Mouse (Mus musculus) MEL-GATA-1-ER (cell line): Measurements from ENCODE around the gene Ets1.

Source experiments
- DNase-seq: peaks from one replicate; pipeline ENCODE4 v3.0.0-alpha.2; 2012; ENCODE audit warnings: low read depth; ENCODE audit errors: extremely low read depth

Ets1 gene

DNA sequence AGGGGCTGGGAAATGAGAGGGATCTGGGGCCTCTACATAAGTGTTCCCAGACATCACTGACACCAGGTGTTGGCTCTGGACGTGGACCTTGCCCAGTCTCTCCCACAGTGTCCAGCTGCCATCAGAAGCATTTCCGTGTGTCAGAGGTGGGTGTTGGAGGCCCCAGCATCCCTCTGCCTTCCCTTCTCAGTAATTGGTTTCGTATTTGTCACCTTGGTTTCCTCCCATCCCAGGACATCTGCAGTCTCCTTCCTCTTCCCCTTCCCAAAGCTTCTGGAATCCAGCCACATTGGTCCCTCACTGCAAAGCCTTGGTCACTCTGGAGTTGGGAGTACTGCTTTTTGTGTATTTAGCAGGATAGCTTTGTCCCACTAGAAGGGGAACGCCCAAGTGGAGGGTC lies 75.7 kb downstream of the Ets1 start:
- no peak for DNase-seq

GRCm38 (mm10) chr9:32712383-32712910 lies 76.4 kb downstream of the Ets1 start:
- no peak for DNase-seq

DNA sequence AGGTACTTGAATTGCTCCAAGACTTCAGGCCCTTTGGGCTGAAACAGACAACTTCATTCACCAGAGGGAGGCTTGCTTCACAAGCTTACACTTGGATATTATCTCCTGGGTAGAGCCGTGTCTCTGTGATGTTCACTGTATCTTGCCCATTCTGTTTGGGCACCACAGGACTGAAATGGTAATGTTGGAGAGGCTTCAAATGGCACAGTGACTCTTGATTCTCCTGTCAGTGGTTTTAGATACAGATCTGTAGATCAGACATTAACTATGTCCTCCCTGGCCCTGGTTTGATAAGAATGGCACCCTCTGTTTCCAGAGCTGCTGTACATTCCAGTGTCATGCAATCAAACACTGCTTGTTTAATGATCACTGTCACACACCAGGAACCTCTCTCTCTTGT lies 77.1 kb downstream of the Ets1 start:
- DNase-seq, result no peak

GRCm38 (mm10) chr9:32713790-32714189 lies 77.8 kb downstream of the Ets1 start:
- DNase-seq, result no peak

GRCm38 (mm10) chr9:32714487-32714886 lies 78.5 kb downstream of the Ets1 start:
- no peak for DNase-seq

DNA sequence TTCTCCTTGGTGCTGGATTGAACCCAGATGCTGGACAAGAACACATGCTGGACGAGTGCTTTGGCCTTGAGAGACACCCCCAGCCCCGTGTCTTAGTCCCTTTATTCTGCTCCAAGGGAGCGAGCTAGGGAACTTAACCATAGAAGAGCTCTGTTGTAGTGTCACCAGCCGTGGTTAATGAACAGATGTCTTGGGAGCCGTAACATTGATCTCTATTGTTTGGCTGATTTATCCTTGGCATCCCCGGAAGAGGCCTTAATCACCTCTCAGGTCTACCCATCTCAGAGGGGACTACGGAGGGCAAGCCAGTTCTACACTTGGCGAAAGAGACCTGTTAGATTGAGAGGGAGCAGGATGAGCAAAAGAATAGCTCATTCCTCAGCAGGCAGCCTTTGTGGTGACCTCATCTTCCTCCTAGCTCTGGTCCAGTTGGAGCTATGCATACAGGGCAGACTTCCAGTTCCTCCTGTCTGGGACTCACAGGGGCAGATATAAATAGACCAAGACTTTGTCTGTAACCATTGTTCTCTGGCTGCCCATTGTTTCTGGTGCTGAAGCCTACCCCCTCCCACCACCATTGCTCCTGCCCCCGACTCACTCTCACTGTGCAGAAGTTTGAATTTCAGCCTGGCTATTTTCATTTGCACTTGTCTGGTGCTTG lies 79.9 kb downstream of the Ets1 start:
- no peak for DNase-seq

- DNase-seq, result no peak
Observed at GRCm38 (mm10) chr9:32717268-32717920, 81.4 kb downstream of the Ets1 start.

GRCm38 (mm10) chr9:32717931-32718820 lies 82.2 kb downstream of the Ets1 start:
- DNase-seq, result no peak

DNA sequence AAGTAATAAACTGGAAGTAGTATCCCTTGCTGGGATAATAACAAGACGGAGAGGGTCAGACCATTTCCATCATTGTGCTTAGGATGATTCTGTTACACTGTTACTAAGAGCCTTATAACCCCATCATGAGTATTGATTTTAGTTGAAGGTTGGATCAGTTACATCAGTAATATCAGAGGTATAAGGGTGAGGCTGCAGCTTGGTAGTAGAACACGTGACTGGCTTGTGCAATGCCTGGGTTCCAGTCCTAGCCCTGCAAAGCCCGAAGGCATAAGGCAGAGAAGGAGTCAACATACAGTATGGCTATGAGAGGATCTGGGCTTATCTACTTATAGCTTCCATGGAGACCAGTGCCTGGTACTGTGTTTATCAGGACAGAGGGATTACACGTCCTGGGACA lies 82.8 kb downstream of the Ets1 start:
- DNase-seq, result no peak

GRCm38 (mm10) chr9:32719941-32720263 lies 83.9 kb downstream of the Ets1 start:
- no peak for DNase-seq

DNA sequence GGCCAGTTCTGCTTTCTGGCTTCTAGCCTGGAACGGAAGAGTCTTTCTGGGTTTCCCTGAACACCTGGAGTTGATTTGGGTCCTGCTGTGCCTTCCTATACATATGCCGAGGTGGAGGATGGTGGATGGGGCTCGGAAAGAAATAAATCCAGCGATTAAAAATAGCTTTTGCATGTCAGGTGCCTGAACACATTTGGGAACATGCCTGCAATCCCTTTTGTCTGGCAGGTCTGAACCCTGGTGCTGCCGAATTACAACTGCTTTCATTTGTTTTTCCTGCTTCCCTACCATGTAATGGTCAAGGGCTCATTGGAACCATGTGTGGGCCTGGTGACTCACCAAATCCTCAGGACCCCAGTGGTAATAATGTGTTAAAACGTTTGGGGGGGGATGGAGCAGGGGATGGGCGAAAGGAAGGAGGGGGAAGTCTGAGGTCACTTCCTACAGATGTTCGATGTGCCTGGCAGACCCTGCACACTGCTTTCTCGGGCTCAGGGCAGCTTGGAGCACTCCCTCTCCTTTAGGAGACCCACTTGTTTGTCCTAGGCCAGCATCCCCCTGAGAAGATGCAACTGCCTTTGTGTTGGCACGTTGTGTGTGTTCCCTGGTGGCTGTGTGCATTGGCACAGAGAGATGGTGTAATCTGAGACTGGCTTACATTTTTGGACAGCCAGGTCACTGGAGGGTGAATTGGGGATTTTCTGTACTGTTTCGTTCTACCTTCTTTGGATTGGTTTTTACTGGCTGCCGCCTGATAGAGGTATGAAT lies 84.4 kb downstream of the Ets1 start:
- DNase-seq, result no peak

DNA sequence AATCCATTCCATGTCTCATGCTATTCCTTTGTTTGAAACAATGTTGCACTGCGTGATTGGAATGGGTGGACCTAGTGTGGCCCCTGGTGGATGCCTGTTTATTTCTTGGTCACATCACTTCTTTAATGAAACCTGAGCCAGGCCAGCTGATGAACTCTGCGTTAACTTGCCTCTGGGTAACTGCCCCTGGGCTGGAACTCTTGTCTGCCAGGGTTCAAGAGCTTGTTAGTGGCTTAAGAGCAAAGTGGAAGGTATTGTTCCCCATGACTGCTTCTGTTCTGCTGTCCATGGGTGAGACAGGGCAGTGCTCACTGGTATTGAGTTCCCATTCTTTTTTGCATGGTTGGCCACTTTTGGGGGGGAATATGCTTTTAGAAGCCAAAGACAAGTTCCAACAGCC lies 85.1 kb downstream of the Ets1 start:
- no peak for DNase-seq

GRCm38 (mm10) chr9:32722205-32722604 lies 86.2 kb downstream of the Ets1 start:
- DNase-seq, result no peak

GRCm38 (mm10) chr9:32722969-32723368 lies 86.9 kb downstream of the Ets1 start:
- DNase-seq, result no peak

GRCm38 (mm10) chr9:32724131-32724825 lies 88.3 kb downstream of the Ets1 start:
- DNase-seq, result no peak

GRCm38 (mm10) chr9:32725902-32726301 lies 89.9 kb downstream of the Ets1 start:
- DNase-seq, result no peak

GRCm38 (mm10) chr9:32726595-32726994 lies 90.6 kb downstream of the Ets1 start:
- no peak for DNase-seq

DNA sequence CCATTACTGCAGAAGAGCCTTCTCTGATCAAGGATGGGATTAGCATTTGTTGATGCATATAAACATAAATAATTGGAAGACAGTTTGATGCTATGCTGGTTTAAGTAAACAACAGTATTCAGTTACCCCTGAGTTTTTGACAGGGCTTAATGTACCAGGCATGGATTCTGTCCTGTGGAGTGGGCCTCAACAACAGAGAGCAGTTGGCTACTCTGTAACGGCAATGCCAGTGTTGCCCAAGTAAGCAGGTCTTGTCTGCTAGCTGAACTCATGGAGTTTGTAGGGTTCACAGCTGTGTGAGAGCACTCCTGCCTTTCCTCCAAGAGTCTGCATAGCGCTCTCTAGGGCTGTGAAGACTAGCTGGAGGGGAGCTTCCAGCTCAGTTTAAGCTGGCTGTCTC lies 91.0 kb downstream of the Ets1 start:
- no peak for DNase-seq

DNA sequence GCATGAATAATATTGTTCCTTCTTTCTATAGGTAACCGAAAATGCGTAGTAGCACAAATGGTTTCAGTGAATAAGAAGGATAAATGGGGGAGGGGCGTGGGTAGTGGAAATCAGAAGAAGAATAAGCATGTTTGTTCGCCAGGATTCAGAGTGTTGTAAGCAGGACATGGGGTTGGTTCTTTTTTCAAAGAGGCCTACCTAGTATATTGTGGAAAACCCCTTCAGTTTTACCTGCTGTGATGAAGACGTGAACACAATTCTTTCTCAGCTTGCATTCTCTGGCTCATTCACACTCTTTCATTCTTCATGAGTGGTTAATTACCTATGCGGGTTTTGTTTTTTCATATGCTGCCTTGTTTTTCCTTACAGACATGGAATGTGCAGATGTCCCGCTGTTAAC lies 92.3 kb downstream of the Ets1 start:
- DNase-seq, result no peak

- no peak for DNase-seq
Observed at GRCm38 (mm10) chr9:32728806-32729205, 92.8 kb downstream of the Ets1 start.

DNA sequence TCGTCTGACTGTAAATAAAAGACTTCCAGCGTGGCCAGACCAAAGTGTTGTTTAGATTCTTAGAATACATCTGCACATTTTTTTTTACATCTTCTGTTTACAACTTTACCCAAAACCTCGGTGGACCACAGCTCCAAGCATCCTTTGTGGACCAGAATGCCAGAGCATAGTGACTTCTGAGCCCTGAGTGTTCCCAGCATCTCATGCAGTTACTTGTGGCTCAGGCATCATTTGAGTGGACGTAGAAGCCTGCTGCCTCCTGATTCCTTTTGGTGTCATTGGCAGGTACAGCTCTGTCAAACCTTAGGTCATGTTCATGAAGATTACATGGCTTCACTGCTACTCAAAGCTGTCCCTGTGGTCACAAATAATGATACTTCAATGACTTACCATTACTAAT lies 93.2 kb downstream of the Ets1 start:
- no peak for DNase-seq
